Mouse (Mus musculus) induced T-regulatory cell, adult 2 months (primary cell): ENCODE results near the gene Exd1.
"Not testable (repeated sequence)": the region's sequence is repeated elsewhere in the genome, so short reads cannot be mapped to it uniquely, and the experiment has no call there.

ENCODE experiments used
- DNase-seq: peaks from one replicate; pipeline ENCODE4 v3.0.0-alpha.2; 2012; ENCODE audit warnings: low read depth

Gene Exd1

DNA sequence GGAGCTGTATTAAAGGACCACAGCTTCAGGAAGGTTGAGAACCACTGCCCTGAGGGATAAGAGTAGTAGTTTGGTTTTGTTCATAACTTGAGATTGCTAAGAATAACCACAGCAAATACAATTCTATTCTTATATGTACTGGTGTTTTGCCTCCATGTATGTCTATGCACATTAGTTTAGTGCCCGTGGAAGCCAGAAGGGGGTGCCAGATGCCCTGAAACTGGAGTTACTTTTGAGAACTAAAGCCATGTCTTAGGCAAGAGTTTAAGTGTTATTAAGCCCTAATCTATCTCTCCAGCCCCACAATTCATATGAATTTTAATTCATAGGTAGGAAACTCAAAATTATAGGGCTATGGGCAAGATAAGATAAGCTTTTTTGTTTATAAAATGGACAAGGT lies 5.3 kb downstream of the Exd1 start:
- peak; percentile 75 for DNase-seq

DNA sequence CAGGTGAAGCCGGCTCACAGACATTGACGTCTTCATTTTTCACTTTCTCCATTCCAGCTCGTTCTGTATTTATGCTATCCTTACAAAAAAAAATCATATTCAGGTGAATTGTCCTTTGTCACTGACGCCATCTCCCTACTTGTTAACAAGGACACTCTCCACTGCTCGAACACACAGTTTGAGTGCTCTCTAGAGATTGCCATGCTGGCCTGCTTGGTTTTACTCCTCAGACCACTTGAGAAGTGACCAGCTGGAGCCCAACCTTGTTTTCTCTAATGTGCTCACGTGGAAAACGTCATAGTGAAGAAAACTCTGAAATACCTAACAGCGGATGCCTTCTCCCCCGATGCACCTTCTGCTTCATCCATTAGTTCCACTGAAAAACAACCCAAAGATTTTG lies 8.6 kb downstream of the Exd1 start:
- DNase-seq: no peak

DNA sequence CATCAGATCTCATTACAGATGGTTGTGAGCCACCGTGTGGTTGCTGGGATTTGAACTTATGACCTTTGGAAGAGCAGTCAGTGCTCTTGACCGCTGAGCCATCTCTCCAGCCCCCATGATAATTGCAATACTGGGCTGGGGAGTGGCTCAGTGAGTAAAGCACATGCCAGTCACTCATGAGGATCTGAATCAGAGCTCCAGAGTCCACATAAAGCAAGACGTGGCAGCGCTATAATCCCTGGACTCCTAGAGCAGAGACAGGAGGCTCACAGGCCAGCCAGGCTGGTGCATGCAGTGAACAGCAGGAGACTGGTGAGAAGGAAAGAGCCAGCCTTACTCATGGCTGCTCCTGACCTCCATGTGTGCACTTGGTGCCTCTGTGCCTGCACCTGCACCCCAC lies 22.0 kb downstream of the Exd1 start:
- no peak for DNase-seq

DNA sequence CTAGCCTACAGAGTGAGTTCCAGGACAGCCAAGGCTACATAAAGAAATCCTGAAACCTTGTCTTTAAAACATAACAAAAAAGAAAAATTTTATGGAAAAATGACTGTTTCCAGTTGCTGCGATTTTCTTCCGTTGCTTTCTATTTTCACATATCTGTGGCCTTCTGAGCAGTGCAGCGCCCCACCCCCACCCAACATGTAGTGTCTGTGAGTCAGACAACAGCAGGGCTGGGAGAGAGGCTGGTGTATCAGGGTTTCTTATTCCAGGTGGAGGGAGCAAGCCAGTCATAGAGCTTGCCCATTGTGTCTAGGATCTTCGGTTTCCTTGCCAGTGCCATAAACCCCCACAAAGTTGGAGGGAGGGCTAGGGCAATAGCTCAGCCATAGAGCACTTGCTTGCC lies 23.6 kb downstream of the Exd1 start:
- no peak for DNase-seq

DNA sequence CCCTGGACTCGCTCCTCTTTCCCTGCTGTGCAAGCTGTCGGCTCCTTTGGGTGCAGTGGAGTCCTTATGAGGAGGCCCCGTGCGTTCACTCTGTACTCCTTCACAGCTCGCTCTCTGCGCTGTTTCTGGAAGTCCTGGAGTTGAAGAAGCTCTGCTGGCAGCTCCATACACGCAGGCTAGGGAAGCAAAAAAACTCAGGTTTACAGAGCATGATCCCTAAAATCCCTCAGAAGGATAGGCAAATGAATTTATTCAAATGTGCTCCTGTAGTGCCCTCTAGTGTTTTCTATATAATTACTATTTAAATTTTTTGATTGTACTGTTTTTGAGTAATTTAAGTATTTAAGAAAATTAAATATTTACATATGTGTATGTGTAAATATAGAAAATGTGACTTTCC lies 26.9 kb downstream of the Exd1 start:
- peak; percentile 10 for DNase-seq

DNA sequence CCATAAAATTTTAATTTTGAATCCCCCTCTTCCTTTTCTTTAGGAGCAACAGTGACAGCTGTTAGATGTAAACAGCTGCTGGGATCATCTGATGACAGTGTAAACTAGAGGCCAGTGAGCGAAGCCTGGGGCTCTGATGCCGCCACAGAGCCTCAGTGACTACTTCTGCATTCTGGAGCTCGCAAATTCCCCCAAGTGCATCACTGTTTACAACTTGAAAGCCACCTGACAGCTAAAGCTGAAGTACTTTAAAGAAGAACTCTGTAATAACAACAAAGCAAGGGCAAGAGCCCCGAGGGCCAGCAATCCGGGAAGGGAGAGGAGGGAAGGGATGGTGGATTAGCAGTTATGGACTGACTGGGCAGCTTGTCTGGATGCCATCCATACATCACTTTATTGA lies 30.6 kb downstream of the Exd1 start:
- no peak for DNase-seq

DNA sequence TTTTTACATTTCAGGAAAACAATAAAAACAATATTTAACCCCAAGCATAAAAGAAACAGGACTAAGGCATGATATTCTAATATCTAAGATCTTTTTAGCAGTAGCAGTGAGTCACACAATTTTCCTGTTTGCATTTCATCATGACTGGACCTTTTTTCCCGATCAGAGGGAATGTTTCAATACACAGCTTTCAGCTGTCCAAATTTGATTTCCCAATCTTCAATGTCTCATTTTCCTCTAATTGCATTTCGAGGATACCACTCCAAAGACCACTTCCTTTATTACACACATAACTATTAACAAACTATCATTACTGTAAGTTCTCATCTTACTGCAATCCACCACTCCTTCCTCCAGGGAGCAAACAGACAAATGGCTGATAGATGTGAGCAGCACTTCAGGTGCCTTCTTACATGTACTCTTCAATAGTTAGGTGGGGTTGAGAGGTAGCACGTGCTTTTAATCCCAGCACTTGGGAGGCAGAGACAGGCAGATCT lies 33.4 kb downstream of the Exd1 start:
- no peak for DNase-seq

DNA sequence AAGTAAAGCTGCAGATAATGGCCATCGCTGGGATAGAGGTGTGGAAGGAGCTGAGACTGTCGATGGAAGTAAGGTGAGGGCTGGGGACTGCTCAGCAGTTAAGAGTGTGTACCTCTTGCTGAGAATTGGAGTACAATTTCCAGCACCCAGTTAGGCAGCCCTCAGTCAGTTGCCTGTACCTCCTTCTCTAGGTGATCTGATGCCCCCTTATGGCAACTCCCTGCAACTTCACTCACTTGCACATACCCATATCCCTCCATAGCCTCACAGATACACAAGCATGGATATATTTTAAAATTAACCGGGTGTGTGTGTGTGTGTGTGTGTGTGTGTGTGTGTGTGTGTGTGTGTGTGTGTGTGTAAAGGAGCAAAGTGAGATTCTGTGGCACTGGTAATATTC lies 35.1 kb downstream of the Exd1 start:
- DNase-seq: peak; percentile 33

DNA sequence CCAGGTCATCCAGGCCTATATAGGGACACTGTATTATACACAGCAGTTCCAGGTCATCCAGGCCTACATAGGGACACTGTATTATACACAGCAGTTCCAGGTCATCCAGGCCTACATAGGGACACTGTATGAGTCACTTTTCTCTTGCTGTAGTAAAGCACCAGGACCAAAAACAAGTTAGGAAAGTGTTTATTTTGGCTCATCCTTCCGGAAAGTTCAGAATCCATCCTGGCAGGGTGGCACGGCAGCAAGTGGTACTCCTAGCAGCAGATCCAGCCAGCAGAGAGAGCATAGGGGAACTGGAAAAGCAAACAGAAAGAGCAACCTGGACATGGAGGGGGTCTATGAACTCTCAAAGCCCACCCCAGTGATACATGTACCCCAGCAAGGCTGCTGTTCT lies 36.6 kb downstream of the Exd1 start:
- DNase-seq: no peak

DNA sequence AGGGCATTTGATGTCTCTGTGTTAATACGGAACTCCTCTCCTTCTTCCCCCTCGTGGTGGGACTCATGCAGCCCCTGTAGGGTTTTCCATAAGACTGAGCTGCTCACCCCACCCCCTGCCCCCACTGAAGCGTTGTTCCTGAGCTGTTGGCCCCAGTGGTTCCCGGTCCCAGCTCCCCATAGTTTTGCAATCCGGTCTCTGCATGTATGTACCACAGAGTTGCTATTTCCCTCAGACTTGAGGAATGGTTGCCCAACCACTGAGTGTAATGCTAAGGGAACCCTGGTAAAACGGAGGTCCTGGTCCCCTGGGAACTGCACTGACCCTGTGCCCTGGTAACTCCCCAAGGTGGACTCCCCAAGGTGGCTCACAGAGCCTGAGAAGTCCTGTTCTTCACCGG lies 38.9 kb downstream of the Exd1 start:
- DNase-seq: not testable (repeated sequence)

DNA sequence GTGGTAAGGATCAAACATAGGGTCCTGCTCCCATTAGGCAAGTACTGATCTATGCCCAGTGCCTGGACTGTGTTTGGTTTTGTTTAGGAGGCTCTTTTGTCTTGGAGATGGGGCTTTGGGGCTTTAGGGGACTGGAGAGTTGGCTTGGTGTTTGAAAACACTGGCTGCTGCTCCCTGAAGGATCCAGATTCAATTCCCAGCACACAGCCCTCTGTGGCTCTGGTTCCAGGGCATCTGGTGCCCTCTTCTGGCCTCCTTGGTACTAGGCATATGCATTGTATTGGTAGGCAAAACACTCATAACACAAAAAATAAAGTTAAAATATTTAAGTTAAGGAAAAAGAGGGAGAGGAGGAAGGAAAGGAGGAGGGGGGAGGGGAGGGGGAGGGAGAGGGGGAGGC lies 40.3 kb downstream of the Exd1 start:
- peak; percentile 20 for DNase-seq

DNA sequence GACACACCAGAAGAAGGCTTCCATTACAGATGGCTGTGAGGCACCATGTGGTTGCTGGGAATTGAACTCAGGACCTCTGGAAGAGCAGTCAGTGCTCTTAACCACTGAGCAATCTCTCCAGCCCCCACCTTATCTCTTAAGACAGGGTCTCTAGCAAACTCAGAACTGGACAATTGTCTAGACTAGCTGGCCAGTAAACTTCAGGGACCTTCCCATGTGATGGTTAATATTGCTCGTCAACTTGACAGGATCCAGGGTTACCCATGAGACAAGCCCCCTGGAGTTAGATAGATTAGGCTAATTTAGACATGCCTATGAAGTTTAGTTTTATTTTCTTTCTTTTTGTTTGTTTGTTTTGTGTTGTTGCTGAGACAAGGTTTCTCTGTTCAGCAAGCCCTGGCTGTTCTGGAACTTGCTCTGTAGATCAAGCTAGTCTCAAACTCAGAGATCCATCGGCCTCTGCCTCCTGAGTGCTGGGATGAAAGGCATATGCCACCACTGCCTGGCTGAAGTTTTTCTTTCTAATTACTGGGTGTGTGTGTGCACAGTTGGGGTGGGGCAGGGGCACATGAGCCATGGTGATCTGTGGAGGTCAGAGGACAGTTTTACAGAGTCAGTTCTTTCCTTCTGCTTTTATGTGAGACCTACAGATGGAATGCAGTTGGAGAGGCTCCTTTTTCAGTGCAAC lies 46.3 kb downstream of the Exd1 start:
- no peak for DNase-seq

DNA sequence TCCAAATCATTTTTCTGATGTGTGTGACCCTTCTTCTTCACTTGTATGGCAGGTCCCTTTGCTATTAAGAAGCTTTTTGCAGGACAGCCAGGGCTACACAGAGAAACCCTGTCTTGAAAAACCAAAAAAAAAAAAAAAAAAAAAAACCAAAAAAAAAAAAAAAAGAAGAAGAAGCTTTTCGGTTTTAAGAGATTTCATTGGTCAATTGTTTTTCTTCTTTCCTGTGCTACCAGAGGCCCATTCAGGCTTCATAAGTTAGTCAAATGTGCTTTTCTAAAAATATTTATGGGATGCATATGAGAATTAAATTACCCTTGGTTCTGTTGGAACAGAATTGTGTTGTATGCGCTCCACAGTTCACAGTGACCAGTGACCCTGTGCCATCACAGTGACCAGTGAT lies 48.6 kb downstream of the Exd1 start:
- DNase-seq: no peak

DNA sequence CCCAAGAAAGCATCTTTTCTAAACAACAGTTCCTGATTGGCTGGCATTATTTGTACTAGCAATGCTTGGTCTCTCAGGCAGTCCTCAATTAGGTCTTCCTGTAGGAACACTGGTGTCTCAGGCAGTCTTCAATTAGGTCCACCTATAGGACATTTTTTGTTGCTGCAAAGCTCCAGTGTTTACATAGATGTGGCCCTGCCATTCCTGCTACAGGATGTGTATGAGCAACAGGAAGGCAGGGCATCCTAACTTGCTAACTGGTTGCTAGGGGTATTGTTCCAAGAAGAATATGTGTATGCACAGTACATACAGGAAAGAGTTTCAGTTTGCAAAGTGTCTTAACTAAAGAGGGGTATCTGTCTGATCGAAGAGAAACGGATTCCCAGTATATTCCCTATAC lies 51.3 kb downstream of the Exd1 start:
- DNase-seq: no peak

DNA sequence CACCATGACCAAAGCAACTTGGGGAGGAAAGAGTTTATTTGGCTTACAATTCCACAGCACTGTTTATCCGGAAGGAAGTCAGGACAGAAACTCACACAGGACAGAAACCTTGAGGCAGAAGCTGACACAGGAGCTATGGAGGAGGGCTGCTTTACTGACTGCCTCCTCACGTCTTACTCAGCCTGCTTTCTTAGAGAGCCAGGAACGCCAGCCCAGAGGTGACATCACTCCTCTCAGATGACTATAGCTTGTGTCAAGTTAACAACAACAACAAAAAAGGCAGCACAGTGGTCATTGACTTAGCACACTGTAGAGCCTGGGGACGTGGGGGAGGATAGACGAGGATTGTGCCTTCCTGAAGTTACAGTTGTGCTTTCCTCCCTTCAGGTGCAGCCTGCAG lies 55.5 kb downstream of the Exd1 start:
- DNase-seq: no peak

DNA sequence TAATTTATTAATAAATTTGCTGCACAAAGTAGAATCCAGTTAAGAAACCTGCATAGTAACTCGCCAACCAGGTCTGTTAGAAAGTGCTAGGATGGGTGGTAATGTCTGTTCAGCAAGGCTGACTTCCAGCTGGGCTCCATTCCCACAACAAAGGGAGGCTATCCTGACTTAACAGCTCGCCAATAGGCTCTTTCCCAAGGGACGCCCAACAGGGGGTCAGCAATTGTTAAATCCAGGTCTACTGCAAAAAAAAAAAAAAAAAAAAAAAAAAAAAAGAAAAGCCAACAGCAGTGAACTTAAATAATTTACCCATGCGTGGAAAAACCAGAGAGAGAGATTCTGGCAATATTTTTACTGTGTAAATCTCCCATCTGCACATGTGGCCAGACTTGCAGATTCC lies 60.9 kb downstream of the Exd1 start:
- DNase-seq: no peak

DNA sequence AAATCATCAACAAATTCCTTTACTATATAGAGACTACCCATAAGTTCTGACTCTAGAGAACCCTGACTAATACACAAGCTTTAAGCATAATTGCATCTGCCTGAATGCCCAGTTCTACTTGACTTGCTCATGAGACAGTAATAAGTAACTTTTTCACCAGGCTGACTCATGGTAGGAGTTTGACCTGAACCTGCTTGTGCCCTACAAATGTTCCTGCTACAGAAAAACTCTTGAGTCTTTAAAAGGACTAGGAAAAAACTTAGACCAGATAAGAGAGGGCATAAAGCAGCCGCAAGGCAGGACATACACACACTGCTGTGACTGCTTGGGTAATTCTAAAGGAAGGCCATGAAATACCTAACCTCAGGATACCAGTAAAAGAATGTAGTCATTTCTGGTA lies 65.1 kb downstream of the Exd1 start:
- DNase-seq: no peak

DNA sequence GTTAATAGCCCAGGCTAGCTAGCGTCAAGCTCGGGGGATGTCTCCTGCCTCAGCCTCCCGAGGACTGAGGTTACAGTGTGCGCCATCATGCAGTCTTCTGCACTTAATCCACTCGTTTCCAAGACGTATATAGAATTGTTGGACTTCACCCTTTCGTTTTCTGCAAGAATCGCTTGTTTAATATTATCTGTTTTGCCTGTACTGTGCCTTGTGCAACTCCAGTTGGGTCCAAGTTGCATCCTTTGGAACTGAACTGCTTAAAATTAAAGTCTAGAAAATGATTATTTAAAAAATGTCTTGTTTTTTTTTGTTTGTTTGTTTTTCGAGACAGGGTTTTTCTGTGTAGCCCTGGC lies 69.1 kb downstream of the Exd1 start:
- no peak for DNase-seq

DNA sequence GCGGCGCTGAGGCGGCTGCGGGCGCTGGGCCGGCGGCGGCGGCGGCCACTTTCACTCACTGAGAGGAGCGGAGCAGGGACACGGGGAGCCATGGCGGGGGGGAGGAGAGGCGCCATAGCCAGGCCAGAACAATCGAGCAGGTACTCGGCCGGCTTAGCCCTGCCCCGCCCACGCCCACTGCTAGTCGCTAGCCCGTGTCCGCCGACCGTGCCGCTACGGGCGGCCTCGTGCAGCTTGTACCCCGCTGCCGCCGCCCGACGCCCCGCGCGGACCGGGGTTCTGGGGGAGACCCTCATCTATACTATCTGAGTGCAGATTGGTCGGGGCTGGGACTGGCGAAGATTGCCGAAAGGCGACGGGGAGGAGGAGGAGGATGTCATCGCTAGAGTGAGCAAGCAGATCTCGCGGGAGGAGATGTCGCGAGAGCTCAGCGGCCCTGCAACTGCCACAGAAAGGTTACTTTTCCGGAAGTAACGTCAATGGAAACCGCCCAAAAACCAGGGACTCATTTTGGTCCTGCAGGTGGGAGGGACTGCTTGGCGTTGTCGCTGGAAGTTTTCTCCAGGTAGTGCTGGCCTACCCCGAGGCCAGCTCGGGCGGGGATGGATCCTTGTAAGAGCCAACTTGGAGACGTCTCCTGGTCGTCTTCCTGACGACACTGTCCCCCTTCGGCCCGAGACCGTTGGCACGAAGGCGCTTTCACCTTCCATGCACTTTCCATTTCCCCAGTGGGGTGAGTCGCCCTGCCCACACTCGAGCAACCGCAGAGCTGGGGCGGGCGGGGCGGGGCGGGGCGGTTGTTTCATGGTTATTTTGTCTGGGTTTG lies 69.6 kb downstream of the Exd1 start, which contains the start of gene Ino80:
TSS of gene Ino80 (minus strand) at position 117 of the 826 bp plus-strand sequence.
- peak; percentile 100 for DNase-seq

DNA sequence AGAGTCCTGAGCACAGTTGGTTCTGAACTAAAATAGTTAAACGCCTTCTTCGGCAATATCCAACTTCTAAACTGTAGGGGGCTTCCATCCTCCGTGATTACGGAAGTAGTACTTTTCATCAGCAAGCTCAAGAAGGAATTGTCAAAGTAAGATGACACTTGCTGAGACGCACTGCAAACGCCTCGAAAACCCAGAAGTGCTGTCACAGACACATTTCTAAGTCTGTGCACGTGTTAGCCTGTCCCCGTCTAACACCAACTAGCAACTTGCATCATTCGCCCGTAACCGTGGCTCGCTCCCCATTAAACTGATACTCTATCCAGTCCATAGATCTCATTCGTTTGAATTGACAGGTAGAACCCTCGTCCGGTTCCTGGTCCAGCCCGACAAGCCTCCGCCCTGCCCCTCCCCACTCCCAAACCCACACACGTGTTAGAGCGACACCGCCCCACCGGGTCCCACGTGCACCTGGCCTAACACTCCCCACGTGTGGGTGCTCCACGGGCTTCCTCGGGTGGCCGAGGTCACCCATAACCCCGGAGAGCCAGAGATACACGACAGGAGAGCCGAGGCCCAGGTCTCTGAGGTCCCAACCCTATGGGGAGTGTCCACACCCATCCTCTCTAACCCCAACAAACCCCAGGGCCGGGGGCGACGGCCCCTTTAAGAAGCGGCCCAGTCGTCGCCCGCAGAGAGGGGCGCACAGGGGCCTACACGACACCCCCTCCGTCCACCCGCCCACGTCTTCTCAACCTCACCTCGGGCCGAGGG lies 70.6 kb downstream of the Exd1 start:
- DNase-seq: peak; percentile 83

DNA sequence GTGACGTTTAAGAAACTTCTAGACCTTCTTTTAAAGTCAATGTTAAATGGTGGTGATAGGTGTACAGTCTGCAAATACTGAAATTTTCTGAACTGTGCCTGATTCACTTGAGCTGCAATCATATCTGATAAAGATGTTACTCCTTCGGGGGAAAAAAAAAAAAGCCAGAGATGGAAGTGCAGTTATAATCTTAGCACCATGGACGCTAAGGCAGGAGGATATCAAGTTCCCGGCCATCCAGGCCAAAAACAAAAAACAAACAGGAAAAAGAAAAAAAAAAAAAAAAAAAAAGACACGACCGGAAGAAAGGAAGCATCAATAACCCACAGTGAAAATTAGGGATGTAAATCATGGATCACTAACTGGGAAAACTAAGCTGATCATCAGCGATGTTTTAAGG lies 71.3 kb downstream of the Exd1 start:
- DNase-seq: no peak
